ENCODE assay signal across 38 mouse cellular contexts in genomic region chr4:96510083-96510482, GRCm38 (mm10). TPM values are rescaled to one million over a fixed set of nuclear protein-coding genes. Genes with fewer than 3 reads are reported as not detected.
"Had no signal": no experiment of that assay in that cellular context is flagged by ENCODE, and none has a peak within 500 bp of the region (broad histone marks: within the 10 kb centered on the region; RNA-seq: fewer than 3 reads in every experiment).

No protein-coding gene starts in this region.

- ATAC-seq: hindbrain, postnatal 0 days; intestine, embryonic 16.5 days; liver, embryonic 12.5 days had no signal

- DNase-seq: gastrocnemius, postnatal 14 days; gastrocnemius, postnatal 36 days; heart, adult 18-20 months; heart, postnatal 10 days; heart, postnatal 4 days; kidney, adult 11 months; kidney, adult 2 months; kidney, adult 9 months; kidney, postnatal 14 days; kidney, postnatal 4 days; left cerebral cortex, postnatal 4 days had no signal

- H3K4me3 ChIP-seq: heart, embryonic 10.5 days; heart, embryonic 12.5 days; hindbrain, embryonic 13.5 days; hindbrain, embryonic 15.5 days; kidney, embryonic 15.5 days; layer of hippocampus, adult 2 months; left cerebral cortex, adult 2 months; limb, embryonic 13.5 days; limb, embryonic 15.5 days; liver, embryonic 12.5 days had no signal

- H3K27ac ChIP-seq: heart, embryonic 10.5 days; hindbrain, embryonic 13.5 days; hindbrain, embryonic 15.5 days; hindbrain, postnatal 0 days; kidney, embryonic 15.5 days; kidney, postnatal 0 days; layer of hippocampus, adult 2 months; left cerebral cortex, adult 2 months; limb, embryonic 13.5 days; limb, embryonic 15.5 days; liver, embryonic 12.5 days; liver, embryonic 14.5 days had no signal

- H3K9me3 ChIP-seq: heart, embryonic 10.5 days; heart, embryonic 12.5 days; hindbrain, embryonic 13.5 days; hindbrain, embryonic 15.5 days; kidney, embryonic 15.5 days; limb, embryonic 13.5 days; limb, embryonic 15.5 days; liver, embryonic 12.5 days had no signal

- H3K4me1 ChIP-seq: heart, embryonic 10.5 days; heart, embryonic 12.5 days; hindbrain, embryonic 13.5 days; hindbrain, embryonic 15.5 days; kidney, embryonic 15.5 days; limb, embryonic 13.5 days; limb, embryonic 15.5 days; liver, embryonic 12.5 days had no signal

- H3K36me3 ChIP-seq: heart, embryonic 10.5 days; heart, embryonic 12.5 days; hindbrain, embryonic 13.5 days; hindbrain, embryonic 15.5 days; kidney, embryonic 15.5 days; limb, embryonic 13.5 days; limb, embryonic 15.5 days; liver, embryonic 12.5 days had no signal

- H3K27me3 ChIP-seq: heart, embryonic 12.5 days; hindbrain, embryonic 13.5 days; hindbrain, embryonic 15.5 days; kidney, embryonic 15.5 days; limb, embryonic 13.5 days; limb, embryonic 15.5 days; liver, embryonic 12.5 days had no signal

RNA-seq across cellular contexts. Expression of gene Cyp2j8, which starts 2.9 kb away (rescaled TPM):
- total RNA-seq: gastrocnemius, adult 18-20 months; gastrocnemius, adult 8-10 months; gastrocnemius, postnatal 14 days; gastrocnemius, postnatal 36 days; heart, adult 18-20 months; heart, adult 8-10 months; heart, postnatal 10 days; heart, postnatal 25 days; heart, postnatal 4 days; hindbrain, postnatal 0 days; layer of hippocampus, postnatal 25 days; left cerebral cortex, postnatal 25 days; left cerebral cortex, postnatal 4 days had no signal
- polyA plus RNA-seq: gonadal fat pad, adult 2 months; heart, embryonic 10.5 days; heart, embryonic 12.5 days; heart, embryonic 14.5 days; heart, embryonic 16.5 days; hindbrain, embryonic 11.5 days; hindbrain, embryonic 13.5 days; hindbrain, embryonic 15.5 days; hindbrain, postnatal 0 days; intestine, embryonic 14.5 days; intestine, embryonic 16.5 days; kidney, embryonic 15.5 days; limb, embryonic 11.5 days; limb, embryonic 13.5 days; limb, embryonic 15.5 days; liver, adult 2 months; liver, embryonic 12.5 days; liver, embryonic 14.5 days had no signal
